Mouse (Mus musculus): ENCODE results near the gene Uox. TPM values are rescaled to one million over a fixed set of nuclear protein-coding genes. Genes with fewer than 3 reads are reported as not detected.

The Uox gene
- polyA plus RNA-seq, 1 experiment, result 0.13 TPM

- DNase-seq, result no peak
- Histone ChIP-seq H3K27me3 (ENCODE audit: control insufficient read depth, insufficient read depth, low read length) (no peaks in the 10 kb centered on the region), H3K4me1 (ENCODE audit: control insufficient read depth, insufficient read depth, low read length) (no peaks in the 10 kb centered on the region), H3K27ac (ENCODE audit: insufficient read depth, low read length) (no peak overlapping the region), H3K4me3 (replicated peaks; ENCODE audit: insufficient read depth, low read depth, low read length) (no peak overlapping the region)
- 88% methylated on average over 1 of the region's 1 CpGs for WGBS
- TF ChIP-seq CTCF (IDR thresholded peaks at IDR 0.05; ENCODE audit: borderline replicate concordance, insufficient read depth, low read depth, low read length), result no peak
- no peak for TF ChIP-seq POLR2A (IDR thresholded peaks at IDR 0.05; ENCODE audit: borderline replicate concordance, insufficient read depth, low read length)
Observed at GRCm38 (mm10) chr3:146675101-146675500, 104.9 kb downstream of the Uox start.

GRCm38 (mm10) chr3:146676193-146676592 lies 106.0 kb downstream of the Uox start:
- Histone ChIP-seq H3K4me1 (ENCODE audit: control insufficient read depth, insufficient read depth, low read length) (no peaks in the 10 kb centered on the region), H3K27ac (ENCODE audit: insufficient read depth, low read length) (no peak overlapping the region), H3K27me3 (ENCODE audit: control insufficient read depth, insufficient read depth, low read length) (no peaks in the 10 kb centered on the region), H3K4me3 (replicated peaks; ENCODE audit: insufficient read depth, low read depth, low read length) (no peak overlapping the region)
- WGBS, result 87% methylated on average over 4 of the region's 4 CpGs
- no peak for DNase-seq
- TF ChIP-seq CTCF (IDR thresholded peaks at IDR 0.05; ENCODE audit: borderline replicate concordance, insufficient read depth, low read depth, low read length), result no peak
- TF ChIP-seq POLR2A (IDR thresholded peaks at IDR 0.05; ENCODE audit: borderline replicate concordance, insufficient read depth, low read length), result no peak

- Histone ChIP-seq H3K4me3 (replicated peaks; ENCODE audit: insufficient read depth, low read depth, low read length) (no peak overlapping the region), H3K27me3 (ENCODE audit: control insufficient read depth, insufficient read depth, low read length) (no peaks in the 10 kb centered on the region), H3K4me1 (ENCODE audit: control insufficient read depth, insufficient read depth, low read length) (no peaks in the 10 kb centered on the region), H3K27ac (ENCODE audit: insufficient read depth, low read length) (no peak overlapping the region)
- TF ChIP-seq CTCF (IDR thresholded peaks at IDR 0.05; ENCODE audit: borderline replicate concordance, insufficient read depth, low read depth, low read length) (no peak), POLR2A (IDR thresholded peaks at IDR 0.05; ENCODE audit: borderline replicate concordance, insufficient read depth, low read length) (no peak)
- 95% methylated on average over 16 of the region's 16 CpGs for WGBS
- DNase-seq, result no peak
Observed at GRCm38 (mm10) chr3:146679646-146680045, 109.4 kb downstream of the Uox start.

- DNase-seq, result no peak
- Histone ChIP-seq H3K27me3 (ENCODE audit: control insufficient read depth, insufficient read depth, low read length) (no peaks in the 10 kb centered on the region), H3K4me3 (replicated peaks; ENCODE audit: insufficient read depth, low read depth, low read length) (no peak overlapping the region), H3K4me1 (ENCODE audit: control insufficient read depth, insufficient read depth, low read length) (no peaks in the 10 kb centered on the region; the same call in 1 of the 2 replicates), H3K27ac (ENCODE audit: insufficient read depth, low read length) (no peak overlapping the region)
- WGBS, result 93% methylated on average over 13 of the region's 13 CpGs
- TF ChIP-seq POLR2A (IDR thresholded peaks at IDR 0.05; ENCODE audit: borderline replicate concordance, insufficient read depth, low read length) (no peak), CTCF (IDR thresholded peaks at IDR 0.05; ENCODE audit: borderline replicate concordance, insufficient read depth, low read depth, low read length) (no peak)
Observed at GRCm38 (mm10) chr3:146680625-146681024, 110.4 kb downstream of the Uox start.

DNA sequence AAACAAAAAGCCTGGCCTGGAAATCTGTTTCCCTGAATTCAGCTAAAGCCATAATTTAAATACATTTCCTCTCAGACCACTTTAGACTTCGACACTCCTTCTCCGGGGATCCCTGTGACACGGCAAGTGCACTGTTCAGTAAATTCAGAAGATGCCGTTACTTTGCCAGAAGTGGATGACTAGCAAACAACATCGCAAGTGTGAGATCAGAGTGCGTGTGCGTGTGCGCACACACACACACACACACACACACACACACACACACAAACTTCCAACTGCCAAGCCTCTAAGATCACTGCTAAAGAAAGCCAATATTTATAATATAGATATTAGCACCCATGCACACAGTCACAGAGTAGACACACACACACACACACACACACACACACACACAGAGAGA lies 111.5 kb downstream of the Uox start:
- Histone ChIP-seq H3K27me3 (ENCODE audit: control insufficient read depth, insufficient read depth, low read length) (no peaks in the 10 kb centered on the region), H3K27ac (ENCODE audit: insufficient read depth, low read length) (no peak overlapping the region), H3K4me3 (replicated peaks; ENCODE audit: insufficient read depth, low read depth, low read length) (peak overlapping the region; percentile 74), H3K4me1 (ENCODE audit: control insufficient read depth, insufficient read depth, low read length) (no peaks in the 10 kb centered on the region; the same call in 1 of the 2 replicates)
- TF ChIP-seq POLR2A (IDR thresholded peaks at IDR 0.05; ENCODE audit: borderline replicate concordance, insufficient read depth, low read length) (no peak), CTCF (IDR thresholded peaks at IDR 0.05; ENCODE audit: borderline replicate concordance, insufficient read depth, low read depth, low read length) (no peak)
- WGBS, result 49% methylated on average over 8 of the region's 8 CpGs
- no peak for DNase-seq

Other genes with a start within 250 kb of the Uox start
- 33.2 and 33.5 TPM in 2 replicates for gene Ssx2ip, start 165.8 kb upstream of the Uox start, polyA plus RNA-seq (2012; rRNA removed)
- 2.7 and 3.0 TPM in 2 replicates for gene Ctbs, start 120.6 kb upstream of the Uox start, polyA plus RNA-seq (2012; rRNA removed)
- 2.6 and 2.7 TPM in 2 replicates for gene Spata1, start 70.7 kb upstream of the Uox start, polyA plus RNA-seq (2012; rRNA removed)
- 90.7 and 93.9 TPM in 2 replicates for gene Gng5, start 70.6 kb upstream of the Uox start, polyA plus RNA-seq (2012; rRNA removed)
- 19.6 and 20.6 TPM in 2 replicates for gene Rpf1, start 49.0 kb upstream of the Uox start, polyA plus RNA-seq (2012; rRNA removed)
- gene Dnase2b, start 45.2 kb downstream of the Uox start, polyA plus RNA-seq (2012; rRNA removed), result not detected in 2 replicates
- gene 4930503B20Rik, start 80.9 kb downstream of the Uox start, polyA plus RNA-seq (2012; rRNA removed), result not detected in 2 replicates
- gene Samd13, start 115.2 kb downstream of the Uox start, polyA plus RNA-seq (2012; rRNA removed), result 0.14 TPM in 1 of 2 replicates, not detected in the other
- gene Prkacb, start 242.6 kb downstream of the Uox start, polyA plus RNA-seq (2012; rRNA removed), result 166 and 172 TPM in 2 replicates